Mouse (Mus musculus): Measurements from ENCODE around the gene Fnbp1. TPM values are rescaled to one million over a fixed set of nuclear protein-coding genes. Genes with fewer than 3 reads are reported as not detected.

Gene Fnbp1
- polyA plus RNA-seq, 1 experiment: 10.6 TPM

DNA sequence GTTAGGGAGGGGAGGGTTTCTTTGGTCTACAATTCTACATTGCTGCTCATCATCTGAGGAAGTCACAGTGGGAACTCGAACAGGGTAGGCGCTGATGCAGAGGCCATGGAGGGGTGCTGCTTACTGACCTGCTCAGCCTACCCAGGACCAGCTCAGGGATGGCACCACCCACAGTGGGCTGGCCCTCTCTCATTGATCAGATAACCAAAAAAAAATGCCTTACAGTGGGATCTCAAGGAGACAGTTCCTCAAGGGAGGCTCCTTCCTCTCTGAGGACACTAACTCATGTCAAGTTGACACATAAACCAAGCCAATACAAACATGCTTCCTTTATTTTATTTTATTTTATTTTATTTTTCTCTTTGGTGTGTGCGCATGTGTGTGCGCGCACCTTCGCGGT lies 72.3 kb downstream of the Fnbp1 start:
- no peak overlapping the region for H3K4me2 ChIP-seq (ENCODE audit: low read depth)
- no peaks in the 10 kb centered on the region for H3K79me2 ChIP-seq (ENCODE audit: control insufficient read depth, insufficient read depth)
- H3K4me3 ChIP-seq: no peak overlapping the region
- no peaks in the 10 kb centered on the region for H3K36me3 ChIP-seq (ENCODE audit: control insufficient read depth, insufficient read depth)
- no peak for TF ChIP-seq TCF3 (IDR thresholded peaks at IDR 0.05; ENCODE audit: insufficient read length, low read depth)
- no peak for TF ChIP-seq MYOD1 (IDR thresholded peaks at IDR 0.05; ENCODE audit: control insufficient read depth in 1 of 3, insufficient read length in 2 of 3, low read depth in 2 of 3)
- no peak for TF ChIP-seq SRF (IDR thresholded peaks at IDR 0.05; ENCODE audit: control insufficient read depth, insufficient read length, low read depth)
- TF ChIP-seq E2F4 (IDR thresholded peaks at IDR 0.05; ENCODE audit: insufficient read depth): no peak
- TF ChIP-seq CEBPB (IDR thresholded peaks at IDR 0.05; ENCODE audit: insufficient read depth, poor library complexity, severe bottlenecking): no peak
- TF ChIP-seq MAX (IDR thresholded peaks at IDR 0.05; ENCODE audit: low read depth): no peak
- no peak for TF ChIP-seq POLR2A (IDR thresholded peaks at IDR 0.05; ENCODE audit: insufficient read length, low read depth)
- TF ChIP-seq MYOG (IDR thresholded peaks at IDR 0.05; ENCODE audit: control insufficient read depth in 1 of 3, insufficient read depth in 1 of 3, insufficient read length in 2 of 3, low read depth in 2 of 3): no peak
- no peak for TF ChIP-seq TCF12 (IDR thresholded peaks at IDR 0.05; ENCODE audit: insufficient read depth, poor library complexity, severe bottlenecking)
- no peak for TF ChIP-seq REST (IDR thresholded peaks at IDR 0.05; ENCODE audit: insufficient read depth, insufficient read length)
- TF ChIP-seq POLR2AphosphoS2 (IDR thresholded peaks at IDR 0.05; ENCODE audit: insufficient read length, low read depth): no peak
- no peak for TF ChIP-seq USF1 (IDR thresholded peaks at IDR 0.05; ENCODE audit: low read depth)
- H3ac ChIP-seq (ENCODE audit: control insufficient read depth, insufficient read length): no peak overlapping the region
- H3K27me3 ChIP-seq (ENCODE audit: control insufficient read depth, insufficient read depth, insufficient read length): no peaks in the 10 kb centered on the region

- H3K36me3 ChIP-seq (ENCODE audit: control insufficient read depth, insufficient read depth): no peaks in the 10 kb centered on the region
- H3K79me2 ChIP-seq (ENCODE audit: control insufficient read depth, insufficient read depth): no peaks in the 10 kb centered on the region
- no peaks in the 10 kb centered on the region for H3K27me3 ChIP-seq (ENCODE audit: control insufficient read depth, insufficient read depth, insufficient read length)
- no peak overlapping the region for H3ac ChIP-seq (ENCODE audit: control insufficient read depth, insufficient read length)
- TF ChIP-seq SRF (IDR thresholded peaks at IDR 0.05; ENCODE audit: control insufficient read depth, insufficient read length, low read depth): no peak
- no peak for TF ChIP-seq USF1 (IDR thresholded peaks at IDR 0.05; ENCODE audit: low read depth)
- H3K4me2 ChIP-seq (ENCODE audit: low read depth): no peak overlapping the region
- no peak overlapping the region for H3K4me3 ChIP-seq
Observed at GRCm38 (mm10) chr2:31069114-31069445, 72.7 kb downstream of the Fnbp1 start.

DNA sequence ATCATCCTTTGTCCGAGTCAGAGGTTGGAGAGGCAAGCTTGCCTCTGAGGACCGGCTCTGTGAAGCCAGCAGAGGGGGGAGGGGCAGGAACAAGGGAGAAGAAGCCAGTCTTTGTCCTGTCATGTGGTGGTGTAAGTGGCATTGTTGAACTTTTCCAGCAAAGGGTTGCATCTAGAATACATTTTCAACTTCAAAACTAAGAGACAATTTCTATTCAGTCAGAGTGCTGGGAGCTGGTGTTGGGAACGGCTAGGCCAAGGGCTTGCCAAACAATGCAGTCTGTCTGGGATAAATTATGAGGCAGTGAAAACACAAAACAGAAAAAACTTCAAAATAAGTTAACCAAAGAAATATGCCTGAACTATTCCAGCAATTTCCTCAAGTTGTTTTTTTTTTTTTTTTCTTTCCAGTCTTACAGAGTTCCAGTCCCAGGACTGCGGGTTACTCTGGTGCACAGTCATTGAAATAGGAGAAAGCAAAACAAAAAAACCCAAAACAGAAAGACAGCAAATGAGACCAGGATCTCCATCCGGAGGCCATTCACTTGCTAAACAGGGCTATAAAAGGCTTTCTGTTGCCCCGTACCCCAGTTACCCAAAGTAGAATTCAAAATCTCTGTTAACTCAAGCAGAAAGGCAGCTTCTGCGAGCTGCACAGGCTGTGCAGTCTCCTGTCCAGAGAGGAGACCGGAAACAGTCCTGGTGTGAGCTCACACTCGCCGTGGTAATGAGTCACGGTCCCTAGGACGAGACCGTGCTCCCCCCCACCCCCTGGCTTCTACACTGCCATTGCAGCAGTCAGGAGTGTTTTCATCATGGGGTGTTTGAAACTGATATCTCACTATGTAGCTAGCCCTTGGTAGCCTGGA lies 73.3 kb downstream of the Fnbp1 start:
- Histone ChIP-seq H3K27me3 (ENCODE audit: control insufficient read depth, insufficient read depth, insufficient read length) (no peaks in the 10 kb centered on the region), H3ac (ENCODE audit: control insufficient read depth, insufficient read length) (no peak overlapping the region), H3K79me2 (ENCODE audit: control insufficient read depth, insufficient read depth) (no peaks in the 10 kb centered on the region), H3K36me3 (ENCODE audit: control insufficient read depth, insufficient read depth) (no peaks in the 10 kb centered on the region), H3K4me2 (ENCODE audit: low read depth) (peak overlapping the region; percentile 56), H3K4me3 (no peak overlapping the region)
- no peak for TF ChIP-seq TCF12 (IDR thresholded peaks at IDR 0.05; ENCODE audit: insufficient read depth, poor library complexity, severe bottlenecking)
- TF ChIP-seq MYOD1 (IDR thresholded peaks at IDR 0.05; ENCODE audit: control insufficient read depth in 1 of 3, insufficient read length in 2 of 3, low read depth in 2 of 3): peak in 1 of 3 experiments; percentile 15

GRCm38 (mm10) chr2:31067696-31068245 lies 74.0 kb downstream of the Fnbp1 start:
- Histone ChIP-seq H3K36me3 (ENCODE audit: control insufficient read depth, insufficient read depth) (no peaks in the 10 kb centered on the region), H3K79me2 (ENCODE audit: control insufficient read depth, insufficient read depth) (no peaks in the 10 kb centered on the region), H3K27me3 (ENCODE audit: control insufficient read depth, insufficient read depth, insufficient read length) (no peaks in the 10 kb centered on the region), H3K4me3 (no peak overlapping the region), H3ac (ENCODE audit: control insufficient read depth, insufficient read length) (no peak overlapping the region), H3K4me2 (ENCODE audit: low read depth) (peak overlapping the region; percentile 56)
- TF ChIP-seq CEBPB (IDR thresholded peaks at IDR 0.05; ENCODE audit: insufficient read depth, poor library complexity, severe bottlenecking) (no peak), SRF (IDR thresholded peaks at IDR 0.05; ENCODE audit: control insufficient read depth, insufficient read length, low read depth) (no peak), MYOD1 (IDR thresholded peaks at IDR 0.05; ENCODE audit: control insufficient read depth in 1 of 3, insufficient read length in 2 of 3, low read depth in 2 of 3) (no peak), MAX (IDR thresholded peaks at IDR 0.05; ENCODE audit: low read depth) (no peak), E2F4 (IDR thresholded peaks at IDR 0.05; ENCODE audit: insufficient read depth) (no peak), POLR2AphosphoS2 (IDR thresholded peaks at IDR 0.05; ENCODE audit: insufficient read length, low read depth) (no peak), TCF3 (IDR thresholded peaks at IDR 0.05; ENCODE audit: insufficient read length, low read depth) (no peak), REST (IDR thresholded peaks at IDR 0.05; ENCODE audit: insufficient read depth, insufficient read length) (no peak), TCF12 (IDR thresholded peaks at IDR 0.05; ENCODE audit: insufficient read depth, poor library complexity, severe bottlenecking) (no peak), POLR2A (IDR thresholded peaks at IDR 0.05; ENCODE audit: insufficient read length, low read depth) (no peak), MYOG (IDR thresholded peaks at IDR 0.05; ENCODE audit: control insufficient read depth in 1 of 3, insufficient read depth in 1 of 3, insufficient read length in 2 of 3, low read depth in 2 of 3) (no peak), USF1 (IDR thresholded peaks at IDR 0.05; ENCODE audit: low read depth) (no peak)

GRCm38 (mm10) chr2:31067059-31067595 lies 74.7 kb downstream of the Fnbp1 start:
- Histone ChIP-seq H3ac (ENCODE audit: control insufficient read depth, insufficient read length) (no peak overlapping the region), H3K36me3 (ENCODE audit: control insufficient read depth, insufficient read depth) (no peaks in the 10 kb centered on the region), H3K79me2 (ENCODE audit: control insufficient read depth, insufficient read depth) (no peaks in the 10 kb centered on the region), H3K4me3 (no peak overlapping the region), H3K27me3 (ENCODE audit: control insufficient read depth, insufficient read depth, insufficient read length) (no peaks in the 10 kb centered on the region), H3K4me2 (ENCODE audit: low read depth) (no peak overlapping the region)
- TF ChIP-seq POLR2AphosphoS2 (IDR thresholded peaks at IDR 0.05; ENCODE audit: insufficient read length, low read depth) (no peak), REST (IDR thresholded peaks at IDR 0.05; ENCODE audit: insufficient read depth, insufficient read length) (no peak), E2F4 (IDR thresholded peaks at IDR 0.05; ENCODE audit: insufficient read depth) (no peak), SRF (IDR thresholded peaks at IDR 0.05; ENCODE audit: control insufficient read depth, insufficient read length, low read depth) (no peak), TCF3 (IDR thresholded peaks at IDR 0.05; ENCODE audit: insufficient read length, low read depth) (no peak), MYOG (IDR thresholded peaks at IDR 0.05; ENCODE audit: control insufficient read depth in 1 of 3, insufficient read depth in 1 of 3, insufficient read length in 2 of 3, low read depth in 2 of 3) (no peak), CEBPB (IDR thresholded peaks at IDR 0.05; ENCODE audit: insufficient read depth, poor library complexity, severe bottlenecking) (no peak), MYOD1 (IDR thresholded peaks at IDR 0.05; ENCODE audit: control insufficient read depth in 1 of 3, insufficient read length in 2 of 3, low read depth in 2 of 3) (no peak), POLR2A (IDR thresholded peaks at IDR 0.05; ENCODE audit: insufficient read length, low read depth) (no peak), USF1 (IDR thresholded peaks at IDR 0.05; ENCODE audit: low read depth) (no peak), MAX (IDR thresholded peaks at IDR 0.05; ENCODE audit: low read depth) (no peak), TCF12 (IDR thresholded peaks at IDR 0.05; ENCODE audit: insufficient read depth, poor library complexity, severe bottlenecking) (no peak)
